Mouse (Mus musculus) gastrocnemius, adult 8-10 months (tissue): ENCODE data around the gene Ptges. TPM values are rescaled to one million over a fixed set of nuclear protein-coding genes. Genes with fewer than 3 reads are reported as not detected.
A peak's percentile ranks its signal among the peaks of the same experiment; 100 is the strongest.
"Not testable (repeated sequence)": the region's sequence is repeated elsewhere in the genome, so short reads cannot be mapped to it uniquely, and the experiment has no call there.

Experiments used
- DNase-seq, 2 experiments: peaks; one replicate each; pipeline ENCODE4 v3.0.0; 2022; ENCODE audit warnings: low spot score in 2 of 2
- total RNA-seq, 4 experiments: library from RNA; stranded (reverse); gene quantifications; 2 replicates each; pipeline ENCODE4 v1.2.4; 2022

Ptges gene
- 1 to 10 TPM; 2.2 to 2.7 (median 2.4) TPM for total RNA-seq

DNA sequence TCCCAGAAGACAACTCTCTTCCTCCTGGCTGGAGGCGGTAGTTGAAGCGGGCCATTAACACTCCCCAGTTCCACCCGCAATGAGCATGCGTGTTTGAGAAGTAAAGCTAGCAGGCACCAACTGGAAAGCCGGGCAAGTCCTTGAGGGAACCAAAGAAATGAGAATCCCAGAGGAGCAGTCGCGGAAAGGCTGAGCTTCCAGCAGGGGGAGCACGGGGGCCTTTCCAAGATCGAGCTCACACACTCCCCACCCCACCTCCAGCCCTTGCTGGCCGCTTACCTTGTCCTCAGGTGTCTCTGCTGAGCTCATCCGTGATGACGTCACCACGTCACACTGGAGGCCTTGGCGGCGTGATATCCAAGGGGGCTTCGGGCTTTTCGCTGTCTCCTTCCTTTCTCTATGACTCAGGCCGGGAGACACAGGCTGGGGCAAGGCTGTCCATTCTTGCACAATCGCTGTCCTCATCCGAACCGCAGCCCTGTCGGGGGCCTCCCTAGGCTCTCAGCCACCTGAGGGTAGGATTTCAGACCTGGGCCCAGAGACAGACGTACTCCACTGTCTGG lies at the start of gene Ptges:
Ptges (minus strand) TSS at position 381 of the 563 bp plus-strand sequence.
- DNase-seq: peak; percentile 62

DNA sequence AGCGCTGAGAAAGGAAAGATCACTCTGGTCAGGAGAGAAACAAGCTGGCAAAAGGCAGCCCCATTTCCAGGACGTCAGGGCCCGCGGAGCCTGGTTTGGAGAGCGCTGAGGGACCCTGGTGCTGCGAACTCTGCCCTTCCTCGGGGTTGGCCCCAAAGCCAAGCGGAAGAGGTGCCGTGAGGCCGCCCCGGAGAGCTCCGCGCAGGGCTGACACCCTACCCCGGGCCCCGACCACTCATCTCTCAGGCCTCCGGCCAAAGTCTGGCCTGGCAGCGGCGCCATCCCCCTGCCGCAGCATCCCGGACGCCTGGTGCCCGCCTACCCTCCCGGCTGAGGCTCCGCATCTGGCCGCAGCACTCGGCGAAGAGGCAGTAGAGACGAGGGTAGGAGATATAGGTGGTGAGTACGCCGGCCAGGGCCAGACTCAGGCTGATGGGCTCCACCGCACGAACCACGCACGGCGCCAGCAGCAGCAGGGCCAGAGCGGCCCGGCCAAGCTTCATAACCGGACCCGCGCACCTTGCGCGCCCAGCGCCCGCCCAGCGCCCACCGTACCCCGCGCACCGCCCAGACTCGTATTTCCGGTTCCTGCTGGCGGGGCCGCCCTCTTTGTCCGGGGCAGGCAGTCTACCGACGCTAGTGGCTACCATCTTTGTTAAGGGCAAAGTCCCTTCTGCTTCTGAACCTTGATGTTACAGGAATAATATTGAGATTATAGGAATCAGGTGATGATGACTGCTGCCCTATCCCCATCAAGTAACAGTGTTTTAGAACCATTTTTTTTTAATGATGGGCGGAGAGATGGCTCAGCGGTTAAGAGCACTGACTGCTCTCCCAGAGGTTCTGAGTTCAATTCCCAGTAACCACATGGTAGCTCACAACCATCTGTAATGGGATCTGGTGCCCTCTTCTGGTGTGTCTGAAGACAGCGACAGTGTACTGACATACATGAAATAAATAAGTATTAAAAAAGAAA lies 38.0 kb upstream of the Ptges start, which contains the start of gene Tor1a:
Tor1a (minus strand) TSS at position 582 of the 976 bp plus-strand sequence.
- peak; percentile 78 to 79 for DNase-seq

DNA sequence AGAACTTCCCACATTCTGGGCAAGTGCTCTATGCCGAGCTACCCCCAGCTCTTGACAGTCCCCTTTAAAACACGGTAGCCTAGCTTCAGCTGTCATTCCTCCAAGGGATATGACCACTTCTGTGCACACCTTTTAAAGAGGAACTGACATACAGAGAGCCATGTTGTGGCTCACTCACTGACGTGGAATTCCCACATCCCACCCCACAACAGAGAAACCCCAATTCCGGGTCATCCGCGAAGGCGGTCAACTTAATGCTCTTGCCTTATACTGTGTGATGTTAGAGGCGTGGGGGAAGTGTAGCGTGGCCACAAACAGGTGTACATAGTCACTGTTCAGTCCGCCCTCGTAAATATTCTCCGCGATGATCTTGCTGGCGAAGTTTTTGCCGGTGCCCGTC lies 37.2 kb upstream of the Ptges start:
- no peak for DNase-seq

DNA sequence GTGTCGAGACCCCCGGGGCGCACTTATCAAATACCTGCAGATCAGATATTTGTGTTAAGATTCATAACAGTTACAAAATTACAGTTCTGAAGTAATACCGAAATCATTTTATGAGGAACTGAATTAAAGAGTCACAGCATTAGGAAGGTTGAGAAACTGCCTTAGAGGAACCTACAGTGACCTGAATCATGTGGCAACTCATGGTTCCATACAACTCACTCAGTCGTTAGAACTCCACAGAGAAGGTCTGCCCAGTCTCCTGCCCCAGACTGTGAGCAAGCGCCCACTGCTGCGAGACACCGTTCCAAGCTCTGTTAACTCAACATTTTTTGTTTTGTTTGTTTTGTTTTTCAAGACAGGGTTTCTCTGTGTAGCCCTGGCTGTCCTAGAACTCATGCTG lies 36.0 kb upstream of the Ptges start:
- DNase-seq: no peak

DNA sequence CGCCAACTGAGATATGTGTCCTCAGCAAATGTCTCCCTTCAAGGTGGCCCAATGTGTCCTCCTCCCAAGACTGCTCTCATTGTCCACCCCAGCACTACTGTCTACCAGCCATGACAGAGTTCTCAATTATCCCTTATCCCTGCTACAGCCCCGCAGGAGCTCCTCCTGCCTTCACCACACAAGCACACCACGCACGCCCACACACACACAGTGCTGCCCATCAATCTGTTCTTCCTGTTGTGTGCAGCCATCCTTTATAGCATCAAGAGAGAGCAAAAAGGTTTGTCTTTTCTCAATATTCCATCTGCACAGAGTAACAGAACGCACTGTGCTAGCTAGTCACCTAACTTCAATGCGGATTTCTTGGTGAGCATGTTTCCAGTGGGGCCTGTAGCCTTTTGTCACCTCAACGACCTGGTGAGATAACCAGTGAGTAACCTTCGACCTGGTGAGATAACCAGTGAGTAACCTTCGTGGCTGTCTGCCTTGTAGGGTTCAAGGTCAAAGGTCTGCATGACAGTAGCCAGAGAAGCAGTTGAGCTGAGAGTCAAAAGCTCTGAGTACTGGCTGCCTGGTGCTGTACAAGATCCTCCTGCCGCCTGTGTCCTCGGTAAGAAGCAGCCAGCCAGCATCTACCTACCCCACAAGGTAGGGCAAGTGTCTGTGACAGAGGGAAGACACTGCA lies 33.0 kb upstream of the Ptges start:
- DNase-seq: no peak

DNA sequence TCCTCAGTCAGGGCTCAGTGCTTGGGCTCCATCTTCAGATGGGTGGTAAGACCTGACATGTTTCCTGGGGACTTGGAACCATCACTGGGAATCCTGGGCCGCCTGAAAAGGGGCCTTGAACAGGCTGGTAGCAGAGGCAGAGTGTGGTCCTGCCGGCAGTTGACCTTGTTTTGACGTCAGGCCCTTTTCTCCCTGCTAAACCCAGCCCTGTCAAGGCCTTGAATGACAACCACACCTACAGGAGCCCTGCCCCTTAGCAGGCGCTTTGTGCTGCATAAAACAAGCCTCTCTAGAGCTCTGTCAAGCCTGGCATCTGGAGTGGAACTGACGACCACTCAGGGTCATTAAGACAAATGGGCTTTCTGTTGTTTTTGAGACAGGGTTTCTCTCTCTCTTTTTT lies 30.2 kb upstream of the Ptges start:
- no peak for DNase-seq

DNA sequence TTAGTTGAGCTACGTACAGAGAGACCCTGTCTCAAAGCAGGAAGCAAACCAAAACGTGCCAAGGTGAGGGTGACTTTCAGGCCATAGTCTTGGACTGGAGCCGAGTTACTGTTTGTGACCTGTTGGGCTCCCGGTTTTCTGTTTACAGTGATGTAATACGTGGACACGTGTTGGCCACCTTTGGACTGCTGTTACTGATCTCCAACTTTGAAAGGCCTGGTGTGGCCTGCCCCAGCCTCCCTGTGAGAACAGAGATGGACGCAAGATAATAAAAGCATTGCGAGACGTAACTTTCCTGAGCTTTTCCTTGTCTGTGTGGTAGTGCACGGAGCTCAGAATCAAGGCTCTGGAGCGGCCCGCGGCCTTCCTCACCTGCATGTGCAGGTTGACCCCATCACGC lies 29.1 kb upstream of the Ptges start:
- DNase-seq: no peak

DNA sequence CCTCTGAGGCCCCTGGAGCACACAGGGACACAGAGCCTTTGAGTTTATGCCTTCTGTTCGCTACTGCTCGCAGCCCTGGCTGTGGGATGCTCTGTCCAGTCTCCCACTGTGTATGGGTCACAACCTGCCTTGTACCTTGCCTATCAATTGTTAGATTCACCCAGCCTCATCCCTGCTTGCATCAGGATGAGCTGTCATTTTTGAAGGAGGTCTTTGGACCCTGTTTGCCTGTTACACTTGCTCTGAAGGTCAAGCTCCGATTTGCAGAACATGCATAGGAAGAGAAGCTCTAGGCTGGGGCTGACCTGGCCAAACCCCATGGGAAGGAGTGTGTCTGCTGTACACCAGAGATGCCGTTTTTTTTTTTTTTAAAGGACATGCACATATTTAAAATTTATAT lies 27.8 kb upstream of the Ptges start:
- no peak for DNase-seq

DNA sequence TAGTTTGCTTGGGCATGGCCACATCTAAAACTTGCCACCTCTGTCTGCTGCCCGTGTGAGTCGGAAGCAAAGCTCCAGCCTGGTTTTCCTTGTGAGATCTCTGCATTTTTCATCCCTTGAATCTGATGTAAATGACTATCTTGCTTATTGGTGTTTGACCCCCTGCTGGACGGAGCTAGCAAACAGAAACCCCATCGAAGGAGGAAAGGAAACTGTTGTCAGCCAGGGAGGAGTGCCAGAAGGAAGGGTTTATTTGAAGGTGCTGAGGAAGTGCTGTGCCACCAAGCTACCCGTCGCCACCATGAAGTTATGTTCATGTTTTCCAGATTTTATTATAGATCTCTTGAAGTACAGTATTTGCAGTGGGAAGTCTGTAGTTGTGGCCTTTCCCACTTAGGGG lies 25.1 kb upstream of the Ptges start:
- DNase-seq: no peak

DNA sequence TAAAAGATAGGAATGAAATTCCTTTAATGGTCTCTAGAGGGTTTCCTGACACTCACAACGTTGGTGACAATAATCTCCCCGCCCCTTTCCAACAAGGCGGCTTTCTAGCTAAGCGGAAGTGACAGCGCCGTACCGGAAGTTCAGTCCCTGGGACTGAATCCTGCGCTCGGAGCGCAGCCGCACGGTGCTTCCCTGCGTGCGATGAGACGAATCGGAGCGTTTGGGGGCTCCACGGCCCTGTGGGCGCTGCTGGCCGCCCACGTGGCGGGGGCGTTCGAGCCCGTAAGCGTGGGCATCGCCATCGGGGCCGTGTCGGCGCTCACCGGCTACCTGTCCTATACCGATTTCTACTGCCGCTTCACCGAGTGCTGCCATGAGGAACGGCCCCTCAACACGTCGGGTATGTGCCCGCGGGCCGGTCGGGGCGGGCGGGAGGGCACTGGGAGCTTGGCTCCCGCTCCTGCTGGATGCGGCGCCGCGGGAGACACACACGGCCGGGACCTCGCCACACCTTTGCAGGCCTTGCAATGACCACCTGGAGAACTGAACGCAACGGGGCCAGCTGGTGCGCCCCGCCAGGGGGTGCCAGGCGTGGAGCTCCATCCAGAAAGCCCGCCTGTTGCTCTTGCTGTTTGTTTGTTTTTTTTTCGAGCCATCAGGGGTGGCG lies 23.3 kb upstream of the Ptges start, which contains the start of gene Tor1b:
Tor1b (plus strand) TSS at position 136 of the 667 bp plus-strand sequence.
- peak; percentile 56 to 71 for DNase-seq

DNA sequence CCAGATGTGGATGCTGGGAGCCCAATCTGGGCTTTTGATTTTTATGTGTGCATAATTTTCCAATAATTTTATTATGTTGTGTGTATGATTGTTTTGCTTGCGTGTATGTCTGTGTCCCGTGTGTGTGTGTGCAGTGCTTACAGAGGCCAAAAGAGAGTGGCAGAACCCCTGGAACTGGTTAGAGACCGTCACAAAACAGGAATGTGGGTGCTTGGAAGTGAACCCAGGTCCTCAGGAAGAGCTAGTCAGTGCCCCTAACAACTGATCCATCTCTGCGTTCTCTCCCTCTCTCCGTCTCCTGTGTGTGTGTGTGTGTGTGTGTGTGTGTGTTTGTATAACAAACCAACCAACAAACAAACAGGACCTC lies 22.8 kb upstream of the Ptges start:
- DNase-seq: no peak

DNA sequence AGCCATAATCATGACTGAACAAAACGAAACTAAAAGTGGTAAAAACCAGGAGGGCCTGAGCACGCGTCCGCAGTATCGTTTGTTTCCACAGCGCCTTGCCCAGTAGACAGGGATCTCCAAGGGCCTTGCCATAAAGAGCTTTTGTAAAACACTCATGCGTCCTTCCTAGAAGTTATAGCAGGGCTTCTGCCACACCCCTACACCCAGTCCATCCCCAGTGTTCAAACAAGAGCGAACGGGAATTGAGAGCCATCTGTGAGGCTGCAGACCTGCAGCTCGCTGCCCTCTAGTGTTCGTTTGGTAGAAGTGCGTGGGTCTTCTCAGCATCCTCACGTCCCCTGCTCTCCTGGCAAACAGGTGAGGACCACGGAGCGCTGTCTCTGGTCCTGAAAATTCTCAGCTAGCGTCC lies 12.9 kb upstream of the Ptges start:
- DNase-seq: peak; percentile 20 to 31

DNA sequence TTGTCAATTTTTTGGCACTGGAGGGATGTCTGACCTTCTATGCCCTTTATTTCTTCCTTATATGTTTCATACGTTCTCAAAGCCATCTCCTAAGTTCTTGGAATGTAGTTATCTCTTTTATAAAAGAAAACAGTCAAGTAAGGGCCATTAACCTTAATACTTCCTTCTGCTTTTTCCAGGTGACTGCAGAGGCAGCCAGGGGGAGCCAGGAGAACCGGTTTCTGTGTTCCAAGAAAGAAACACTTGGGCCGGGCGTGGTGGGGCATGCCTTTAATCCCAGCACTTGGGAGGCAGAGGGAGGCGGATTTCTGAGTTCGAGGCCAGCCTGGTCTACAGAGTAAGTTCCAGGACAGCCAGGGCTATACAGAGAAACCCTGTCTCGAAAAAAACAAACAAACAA lies 12.5 kb upstream of the Ptges start:
- not testable (repeated sequence) for DNase-seq

DNA sequence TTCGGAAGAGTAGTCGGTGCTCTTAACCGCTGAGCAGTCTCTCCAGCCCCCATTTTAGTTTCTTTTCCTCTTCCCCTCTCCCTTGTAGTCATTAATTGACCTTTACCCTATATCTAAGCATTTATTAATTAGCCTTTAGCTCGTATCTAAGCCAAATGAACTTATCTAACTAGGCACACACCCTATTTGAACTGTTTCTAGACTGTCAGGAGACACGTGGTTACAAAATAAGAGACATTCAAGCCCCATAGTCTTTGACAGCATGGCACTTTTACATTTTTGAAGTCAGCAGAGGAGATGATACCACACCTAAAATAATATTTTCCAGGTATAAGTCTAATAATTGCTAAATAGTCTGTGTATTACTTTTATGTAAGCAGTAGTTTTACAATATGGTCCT lies 11.9 kb upstream of the Ptges start:
- DNase-seq: no peak

DNA sequence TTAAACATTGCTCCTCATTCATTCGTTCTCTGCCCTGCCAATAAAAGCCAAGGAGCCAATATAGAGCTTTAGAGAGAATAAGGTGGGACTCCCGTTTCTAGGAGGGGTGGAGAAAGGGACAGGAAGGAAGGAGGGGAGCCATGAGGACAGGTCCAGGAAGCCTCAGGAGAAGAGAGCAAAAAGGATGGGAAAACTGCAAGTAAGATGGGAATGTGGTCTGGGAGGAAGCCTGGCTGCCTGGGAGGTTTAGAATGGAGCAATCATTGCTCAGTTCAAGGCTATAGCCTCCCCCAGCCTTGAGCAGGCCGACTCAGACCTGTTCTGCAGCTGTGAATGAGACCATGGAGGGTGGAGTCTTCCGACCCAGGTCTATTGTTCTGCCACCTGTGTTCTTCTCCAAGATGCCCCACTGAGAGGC lies 8.9 kb upstream of the Ptges start:
- no peak for DNase-seq

DNA sequence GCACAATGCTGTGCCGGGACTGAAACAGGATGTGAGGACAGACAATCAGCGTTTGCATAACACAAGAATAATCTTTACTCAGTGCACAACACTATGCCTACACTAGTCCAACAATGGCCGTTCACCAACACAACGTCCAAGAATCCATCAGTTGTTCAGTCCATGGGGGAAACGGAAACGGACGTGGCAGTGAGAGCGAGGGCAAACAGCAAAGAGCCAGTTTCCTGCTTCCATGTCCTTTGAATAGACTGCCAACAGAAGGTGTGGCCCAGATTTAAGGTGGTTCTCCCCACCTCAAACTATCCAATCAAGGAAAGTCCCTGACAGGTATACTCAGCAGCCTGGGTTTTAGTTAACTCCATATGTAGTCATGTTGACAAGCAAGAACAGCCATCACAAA lies 8.1 kb upstream of the Ptges start:
- DNase-seq: no peak

DNA sequence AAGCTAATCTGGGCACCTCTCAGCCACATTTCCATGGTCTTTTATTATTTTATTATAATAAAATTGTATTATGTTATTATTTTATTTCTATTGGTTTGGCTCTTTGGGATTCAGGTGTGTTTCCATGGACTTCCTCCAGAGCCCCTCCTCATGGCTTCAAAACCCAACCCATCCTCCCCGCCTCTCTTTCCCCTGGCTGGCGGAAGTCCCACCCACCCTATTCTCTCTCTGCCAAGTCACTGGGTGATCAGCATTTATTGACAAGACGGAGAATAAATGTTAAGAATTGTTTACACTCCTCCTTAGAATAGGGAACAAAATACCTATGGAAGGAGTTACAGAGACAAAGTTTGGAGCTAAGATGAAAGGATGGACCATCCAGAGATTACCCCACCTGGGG lies 7.1 kb upstream of the Ptges start:
- no peak for DNase-seq

DNA sequence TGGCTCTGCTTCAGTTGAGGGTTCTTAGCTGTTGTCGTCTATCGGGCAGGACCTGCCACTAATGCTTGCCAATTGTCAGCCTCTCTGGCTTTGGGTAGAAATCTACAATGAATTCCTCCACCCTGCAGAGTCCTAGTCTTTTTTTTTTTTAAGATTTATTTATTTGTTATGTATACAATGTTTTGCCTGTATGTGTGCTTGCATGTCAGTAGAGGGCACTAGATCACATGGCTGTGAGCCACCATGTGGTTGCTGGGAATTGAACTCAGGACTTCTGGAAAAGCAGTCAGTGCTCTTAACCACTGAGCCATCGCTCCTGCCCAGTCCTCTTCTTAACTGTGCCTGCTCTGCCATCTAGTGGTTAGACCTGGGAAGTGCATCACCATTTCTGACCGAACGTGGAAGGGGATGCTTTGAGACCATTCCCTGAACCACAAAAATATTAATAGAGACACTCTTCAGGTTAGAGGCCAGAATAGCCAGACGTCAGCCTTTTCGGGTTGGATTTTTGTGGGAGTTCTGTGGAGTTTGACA lies 4.3 kb upstream of the Ptges start:
- peak; percentile 65 to 71 for DNase-seq

DNA sequence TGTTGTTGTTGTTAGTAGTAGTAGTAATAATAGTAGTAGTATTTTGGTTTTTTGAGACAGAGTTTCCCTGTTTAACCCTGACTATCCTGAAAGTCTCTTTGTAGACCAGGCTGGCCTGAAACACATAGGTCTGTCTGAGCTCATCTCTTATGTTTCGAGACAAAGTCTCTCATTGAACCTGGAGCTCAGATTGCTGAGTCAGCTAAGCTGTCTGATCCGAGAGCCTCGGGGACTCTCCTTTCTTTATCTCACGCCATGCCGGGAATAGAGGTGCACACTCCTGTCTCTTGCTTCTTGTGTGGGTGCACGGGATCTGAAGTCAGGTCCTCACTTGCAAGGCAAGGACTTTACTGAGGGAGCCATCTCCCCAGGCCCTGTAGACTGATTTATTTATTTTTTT lies 3.4 kb upstream of the Ptges start:
- no peak for DNase-seq

DNA sequence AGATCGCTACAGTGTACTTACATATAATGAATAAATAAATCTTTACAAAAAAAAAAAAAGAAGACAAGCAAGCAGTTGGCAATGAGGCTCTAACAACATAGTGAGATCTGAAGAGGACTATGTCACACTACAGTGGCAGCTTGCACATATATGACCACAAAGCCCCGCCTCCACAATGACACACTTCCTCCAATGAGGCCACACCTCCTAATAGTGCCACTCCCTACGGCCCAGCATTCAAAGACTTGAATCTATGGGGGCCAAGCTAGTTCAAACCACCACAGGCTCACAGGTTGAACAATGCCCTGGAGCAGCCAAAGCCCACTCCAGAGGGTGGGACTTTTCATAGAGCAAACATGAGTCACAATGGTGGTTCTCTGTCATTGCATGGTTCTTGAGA lies 2.3 kb upstream of the Ptges start:
- no peak for DNase-seq

DNA sequence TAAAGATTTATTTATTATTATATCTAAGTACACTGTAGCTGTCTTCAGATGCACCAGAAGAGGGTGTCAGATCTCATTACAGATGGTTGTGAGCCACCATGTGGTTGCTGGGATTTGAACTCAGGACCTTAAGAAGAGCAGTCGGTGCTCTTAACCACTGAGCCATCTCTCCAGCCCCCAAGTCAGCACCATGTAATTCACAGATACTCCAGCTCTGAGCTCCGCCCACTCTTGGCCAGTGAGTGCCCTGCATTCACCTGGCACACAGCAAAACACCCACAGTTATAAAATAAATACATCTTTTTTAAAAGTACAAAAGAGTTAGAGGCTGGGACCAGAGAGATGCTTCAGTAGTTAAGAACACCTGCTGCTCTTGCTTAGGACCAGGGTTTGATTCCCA lies 1.2 kb upstream of the Ptges start:
- DNase-seq: not testable (repeated sequence)
